Mouse (Mus musculus): ENCODE measurements around the gene Wipf3. TPM values are rescaled to one million over a fixed set of nuclear protein-coding genes. Genes with fewer than 3 reads are reported as not detected.

Wipf3 gene
- polyA plus RNA-seq, 1 experiment = 0.37 TPM

DNA sequence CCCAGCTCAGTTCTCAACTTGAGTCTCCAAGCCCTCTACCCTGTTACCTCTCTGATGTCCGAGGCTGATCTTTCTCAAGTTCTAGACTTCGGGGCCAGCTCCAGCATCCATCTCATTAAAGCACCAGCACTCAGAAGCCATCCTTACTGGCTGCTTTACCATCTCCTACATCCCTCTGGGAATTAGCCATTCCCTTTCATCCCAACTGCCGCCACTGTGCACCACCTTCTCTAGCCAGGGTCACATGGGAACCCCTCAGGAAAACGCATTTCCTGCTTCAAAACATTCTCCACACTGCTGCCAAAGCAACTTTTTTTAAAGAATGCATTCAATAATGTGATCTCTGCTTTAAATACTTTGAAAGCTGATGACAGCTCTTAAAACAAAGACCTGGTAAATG is 119.9 kb downstream of the Wipf3 start:
- H3K27ac ChIP-seq (ENCODE audit: control insufficient read depth, insufficient read depth, low read depth, low read length, poor library complexity) = no peak overlapping the region
- no peak for TF ChIP-seq POLR2A (IDR thresholded peaks at IDR 0.05; ENCODE audit: borderline replicate concordance, control insufficient read depth, low read depth, low read length)
- no peak for TF ChIP-seq CTCF (IDR thresholded peaks at IDR 0.05; ENCODE audit: control insufficient read depth, insufficient read depth, low read length)
- WGBS = 76% methylated on average over 4 of the region's 4 CpGs

DNA sequence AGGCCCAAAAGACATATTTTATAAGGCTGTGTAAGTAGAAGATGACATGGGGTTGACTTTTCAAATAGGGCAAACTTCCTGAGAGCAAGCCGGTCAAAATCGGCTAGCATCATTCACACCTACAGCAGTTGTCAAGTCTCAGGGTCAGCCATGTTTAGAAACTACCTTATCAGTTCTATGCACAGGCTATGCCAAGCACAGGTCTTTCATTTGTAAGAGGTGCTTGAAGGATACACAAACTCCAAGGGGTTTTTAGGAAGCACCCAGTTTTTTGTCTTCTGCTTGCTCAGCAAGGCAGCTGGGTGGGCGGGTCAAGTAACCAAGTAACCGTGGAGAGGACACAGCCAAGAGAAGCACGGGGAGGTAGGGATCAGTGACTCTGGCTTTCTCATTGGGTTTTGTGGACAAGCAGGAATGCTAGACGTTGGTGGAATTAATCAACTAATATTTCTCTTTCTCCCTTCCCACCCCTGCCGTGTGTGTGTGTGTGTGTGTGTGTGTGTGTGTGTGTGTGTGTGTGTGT is 121.5 kb downstream of the Wipf3 start:
- no peaks in the 10 kb centered on the region for H3K4me1 ChIP-seq (ENCODE audit: control insufficient read depth, insufficient read depth, low read length)
- TF ChIP-seq POLR2A (IDR thresholded peaks at IDR 0.05; ENCODE audit: borderline replicate concordance, control insufficient read depth, low read depth, low read length) (no peak), CTCF (IDR thresholded peaks at IDR 0.05; ENCODE audit: control insufficient read depth, insufficient read depth, low read length) (no peak)
- no peak overlapping the region for H3K27ac ChIP-seq (ENCODE audit: control insufficient read depth, insufficient read depth, low read depth, low read length, poor library complexity)
- H3K4me3 ChIP-seq (replicated peaks; ENCODE audit: control insufficient read depth, low read depth, low read length) = no peak overlapping the region
- WGBS = 75% methylated on average over 7 of the region's 7 CpGs

More for the DNA sequence above, 119.9 kb downstream of the Wipf3 start:
- Histone ChIP-seq H3K4me3 (replicated peaks; ENCODE audit: control insufficient read depth, low read depth, low read length) (no peak overlapping the region), H3K4me1 (ENCODE audit: control insufficient read depth, insufficient read depth, low read length) (no peaks in the 10 kb centered on the region)

DNA sequence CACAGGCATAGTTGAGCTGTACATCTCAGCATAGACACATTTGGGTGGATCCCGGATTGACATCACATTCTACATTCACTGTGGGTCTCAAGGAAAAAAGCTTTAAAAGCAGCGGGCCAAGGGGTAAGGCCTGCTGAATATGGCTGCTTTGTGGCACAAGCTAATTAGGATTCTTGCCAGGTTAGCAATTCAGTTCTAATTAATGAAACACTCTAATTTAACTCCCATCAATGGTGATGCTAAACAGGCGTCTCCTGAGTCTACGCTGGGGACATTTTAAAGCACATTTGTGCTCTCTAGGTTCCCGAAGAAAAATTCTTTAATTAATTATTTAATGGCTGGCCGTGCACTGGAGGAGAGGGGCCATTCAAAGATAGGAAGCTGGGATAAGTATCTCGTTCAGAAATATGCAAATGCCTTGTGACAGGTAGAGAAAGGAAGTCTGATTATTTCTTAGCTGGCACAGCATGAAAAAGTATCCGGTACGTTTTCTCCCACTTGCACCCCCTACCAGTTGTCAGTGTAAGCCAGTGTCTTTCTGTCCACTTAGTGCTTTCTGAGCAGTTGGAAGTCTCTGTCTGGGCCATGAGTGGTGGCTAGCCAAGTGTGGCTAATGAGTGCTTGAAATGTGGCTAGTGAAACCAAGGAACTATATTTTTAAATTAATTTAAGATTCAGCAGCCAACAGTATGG is 123.5 kb downstream of the Wipf3 start:
- TF ChIP-seq POLR2A (IDR thresholded peaks at IDR 0.05; ENCODE audit: borderline replicate concordance, control insufficient read depth, low read depth, low read length) (no peak), CTCF (IDR thresholded peaks at IDR 0.05; ENCODE audit: control insufficient read depth, insufficient read depth, low read length) (no peak)
- Histone ChIP-seq H3K4me1 (ENCODE audit: control insufficient read depth, insufficient read depth, low read length) (no peaks in the 10 kb centered on the region), H3K27ac (ENCODE audit: control insufficient read depth, insufficient read depth, low read depth, low read length, poor library complexity) (no peak overlapping the region), H3K4me3 (replicated peaks; ENCODE audit: control insufficient read depth, low read depth, low read length) (no peak overlapping the region)
- WGBS = 79% methylated on average over 9 of the region's 9 CpGs

Other genes starting within 250 kb of the Wipf3 start
- 3.3 TPM in 1 of 2 replicates, not detected in the other for gene Prr15, start 103.8 kb upstream of the Wipf3 start, polyA plus RNA-seq (2011; ENCODE audit: insufficient read depth, insufficient read length, low replicate concordance, missing spikeins)
- 1.0 and 1.3 TPM in 2 replicates for gene Scrn1, start 136.9 kb downstream of the Wipf3 start, polyA plus RNA-seq (2011; ENCODE audit: insufficient read depth, insufficient read length, low replicate concordance, missing spikeins)
- 0.93 and 2.0 TPM in 2 replicates for gene Plekha8, start 165.5 kb downstream of the Wipf3 start, polyA plus RNA-seq (2011; ENCODE audit: insufficient read depth, insufficient read length, low replicate concordance, missing spikeins)
- gene Fkbp14, start 167.7 kb downstream of the Wipf3 start, polyA plus RNA-seq (2011; ENCODE audit: insufficient read depth, insufficient read length, low replicate concordance, missing spikeins) = 1.8 TPM in 1 of 2 replicates, not detected in the other

Measured in bone marrow, adult 2 months (tissue).